Mouse (Mus musculus) ES-Bruce4 (cell line): ENCODE measurements around the gene Zfp445.

Experiments
- CTCF ChIP-seq: IDR thresholded peaks from one replicate; pipeline ENCODE4 v1.8.1; 2011; ENCODE audit warnings: low read depth, low read length
- EP300 ChIP-seq: IDR thresholded peaks from 2 replicates; pipeline ENCODE4 v1.6.1; 2011; ENCODE audit warnings: low read depth, low read length; ENCODE audit not compliant: insufficient read depth
- POLR2A ChIP-seq: IDR thresholded peaks from one replicate; pipeline ENCODE4 v1.8.1; 2011; ENCODE audit warnings: low read length; ENCODE audit not compliant: insufficient read depth

DNA sequence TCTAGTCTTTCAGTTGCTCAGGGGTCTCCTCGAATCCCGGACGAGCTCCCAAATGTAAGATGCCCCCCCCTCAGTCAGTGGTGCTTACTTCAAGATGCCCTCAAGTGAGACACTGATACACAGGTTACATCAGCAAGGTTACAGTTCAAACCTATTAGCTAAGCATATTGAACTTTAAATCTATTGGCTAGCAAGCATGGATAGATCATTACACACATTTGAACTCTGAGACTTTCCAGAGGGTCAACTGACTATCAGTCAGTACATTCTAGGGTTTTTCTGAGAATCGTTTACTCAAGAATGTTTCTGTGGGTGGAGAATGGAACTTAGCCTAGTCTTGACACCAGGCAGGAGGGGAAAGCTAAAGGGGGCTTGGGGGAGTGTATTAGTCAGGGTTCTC, 6.8 kb upstream of the Zfp445 start:
- TF ChIP-seq EP300, result no peak
- TF ChIP-seq POLR2A, result no peak
- TF ChIP-seq CTCF, result no peak
